Mouse (Mus musculus) testis, adult 2 months (tissue): ENCODE results near the gene Gm37240.

ENCODE experiments used
- CTCF ChIP-seq: fragments of 200-500 bp; IDR thresholded peaks from 2 replicates; pipeline ENCODE4 v1.5.1; 2012; ENCODE audit warnings: low read depth, mild to moderate bottlenecking, inconsistent platforms, low read length, moderate library complexity; ENCODE audit not compliant: control insufficient read depth, insufficient read depth, insufficient replicate concordance
- POLR2A ChIP-seq: fragments of 200-500 bp; IDR thresholded peaks from 2 replicates; pipeline ENCODE4 v1.6.1; 2012; ENCODE audit warnings: low read depth, mild to moderate bottlenecking, inconsistent platforms, low read length, moderate library complexity; ENCODE audit not compliant: control insufficient read depth

DNA sequence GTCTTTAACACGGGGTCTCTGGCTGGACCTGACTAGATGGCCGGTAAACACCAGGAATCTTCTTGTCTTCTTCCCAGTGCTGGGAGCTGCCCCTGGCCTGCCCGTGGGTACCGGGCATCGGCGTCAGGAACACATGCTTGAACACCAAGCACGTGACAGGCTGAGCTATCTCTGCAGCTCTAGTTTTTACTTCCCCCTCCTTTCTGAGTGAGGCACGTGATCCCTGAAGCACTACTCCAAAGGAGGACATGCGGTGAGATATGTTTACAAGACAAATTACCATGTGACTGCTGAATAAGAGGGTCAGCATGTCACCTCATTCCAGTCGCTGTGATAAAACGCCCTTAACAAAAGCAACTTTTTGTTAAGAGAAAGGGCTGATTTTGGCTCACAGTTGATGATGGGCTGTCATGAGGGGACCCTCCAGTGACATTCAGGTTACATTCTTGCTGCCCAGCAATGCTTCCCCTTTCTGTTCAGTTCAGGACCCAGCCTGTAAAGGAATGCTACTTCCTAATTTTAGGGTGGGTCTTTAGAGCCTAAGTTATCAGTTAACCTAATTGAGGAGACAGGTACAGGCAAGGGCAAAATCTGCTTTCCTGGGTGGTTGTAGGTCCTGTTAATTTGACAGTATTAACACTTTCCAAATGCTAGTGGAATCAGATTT, 1003.4 kb downstream of the Gm37240 start:
- TF ChIP-seq CTCF (no peak), POLR2A (no peak)
